Mouse (Mus musculus): ENCODE measurements around the gene Dusp5.

The Dusp5 gene

DNA sequence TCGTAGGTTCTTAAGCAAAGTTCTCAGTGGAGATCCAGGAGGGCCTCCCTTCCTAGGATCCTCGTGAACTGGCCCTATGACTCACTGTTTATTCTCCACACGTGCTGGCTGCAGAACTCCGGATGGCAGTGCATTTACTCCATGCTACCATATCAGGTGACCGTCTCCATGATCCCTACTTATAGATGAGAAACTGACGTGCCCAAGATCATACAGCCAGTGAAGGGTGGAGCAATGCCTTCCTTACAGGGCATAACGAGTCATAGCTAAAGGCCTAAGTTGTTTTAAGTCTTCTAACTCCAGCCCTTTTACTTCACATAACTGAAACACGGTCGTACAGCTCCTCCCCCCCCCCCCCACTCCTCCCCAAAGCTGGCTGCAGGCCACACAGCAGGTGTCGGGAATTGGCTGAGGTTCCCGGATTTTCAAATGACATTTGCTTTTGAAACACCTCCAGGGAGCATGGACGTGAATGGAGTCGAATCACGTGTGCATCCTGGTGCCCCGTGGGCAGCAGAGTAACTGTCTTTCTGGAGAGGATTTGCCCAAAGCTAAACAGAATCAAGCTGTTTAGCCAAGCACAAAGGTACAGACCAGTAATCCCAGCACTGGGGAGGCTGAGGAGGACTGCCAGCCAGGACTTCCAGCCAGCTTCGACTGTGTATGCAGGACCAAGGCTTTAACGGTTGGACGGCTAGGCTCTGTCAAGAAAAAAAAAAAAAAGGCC is 11.4 kb upstream of the Dusp5 start:
- no peak for DNase-seq (ENCODE audit: low read depth)

DNA sequence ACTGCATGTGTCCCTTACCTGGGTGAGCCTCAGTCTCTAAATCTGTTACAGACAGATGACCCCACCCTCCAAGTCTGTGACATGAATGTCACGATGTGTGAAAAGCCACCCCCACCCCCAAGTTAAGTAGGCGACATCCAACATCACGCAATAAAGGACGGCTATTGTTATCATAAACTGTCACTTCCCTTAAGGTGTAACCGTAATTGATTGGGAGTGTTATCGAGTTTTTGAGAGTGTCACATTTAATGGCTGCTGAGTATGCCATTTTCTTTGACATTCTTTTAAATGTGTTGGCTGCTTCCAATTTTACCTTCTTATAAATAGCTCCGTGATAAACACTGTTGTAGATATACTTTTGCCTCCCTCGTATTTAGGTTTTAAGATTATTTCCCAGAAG is 9.4 kb upstream of the Dusp5 start:
- no peak for DNase-seq (ENCODE audit: low read depth)

DNA sequence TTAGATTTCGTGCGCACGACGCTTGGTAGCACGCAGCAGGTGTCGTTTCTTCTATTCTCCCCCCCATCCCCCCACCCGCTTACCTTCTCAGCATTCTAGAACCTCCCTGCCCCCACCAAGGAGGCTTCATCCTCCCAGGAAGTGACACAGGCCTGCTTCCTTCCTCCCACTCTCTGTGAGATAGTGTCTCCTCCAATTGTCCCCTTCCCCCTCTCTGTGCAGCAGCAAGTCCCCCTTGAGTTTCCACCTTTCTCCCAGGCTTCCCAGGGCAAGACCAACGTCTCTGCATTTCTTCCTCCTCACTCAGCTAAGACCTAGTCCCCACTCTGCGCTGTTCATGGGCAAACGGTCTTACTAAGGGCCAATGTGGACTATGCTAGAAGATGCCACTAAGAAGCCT is 8.9 kb upstream of the Dusp5 start:
- DNase-seq (ENCODE audit: low read depth), result peak; percentile 91

DNA sequence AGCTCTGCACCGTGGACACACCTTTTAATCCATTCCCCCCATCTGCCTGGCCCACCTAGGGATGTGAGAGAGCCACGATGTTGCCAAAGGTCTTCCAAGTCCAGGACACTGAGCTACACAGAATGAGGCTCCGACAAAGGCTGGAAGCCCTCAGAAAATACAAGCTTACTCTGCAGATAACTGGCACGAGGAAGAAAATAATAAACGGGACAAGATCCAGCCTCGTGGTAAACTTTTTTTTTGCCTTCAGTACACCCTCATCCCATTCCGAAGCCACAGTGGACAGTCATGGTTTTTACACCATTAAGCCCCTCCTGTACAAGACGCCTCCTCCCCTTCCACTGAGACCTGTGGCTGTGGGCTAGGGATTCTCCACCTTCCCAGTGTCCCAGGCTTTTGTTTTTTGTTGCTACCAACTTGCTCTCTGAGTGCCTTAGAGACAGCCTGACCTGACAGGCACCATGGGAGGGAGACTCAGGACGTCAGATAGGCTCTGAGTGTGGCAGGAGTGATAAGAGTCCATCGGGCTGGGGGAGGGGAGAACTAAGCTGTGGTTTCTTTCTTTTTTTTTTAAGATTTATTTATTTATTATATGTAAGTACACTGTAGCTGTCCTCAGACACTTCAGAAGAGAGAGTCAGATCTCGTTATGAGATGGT is 7.6 kb upstream of the Dusp5 start:
- DNase-seq (ENCODE audit: low read depth), result peak; percentile 44

DNA sequence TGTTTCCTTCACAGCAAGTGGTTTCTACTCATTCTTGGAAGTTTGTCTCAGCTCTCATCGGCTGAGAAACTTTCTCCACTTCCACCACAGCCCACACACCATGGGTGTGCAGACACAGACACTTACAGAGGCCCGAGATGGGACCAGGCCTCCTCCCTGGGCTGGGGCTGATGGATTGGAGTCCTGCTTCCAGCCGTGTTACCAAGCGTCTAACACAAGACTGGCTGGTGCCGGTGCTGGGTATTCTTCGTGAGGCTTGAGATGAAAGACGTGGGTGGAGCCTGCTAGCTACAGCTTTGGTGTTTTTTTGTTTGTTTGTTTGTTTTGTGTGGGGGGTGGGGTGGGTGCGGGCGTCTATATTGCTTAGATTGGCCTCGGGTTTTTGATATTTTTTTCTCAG is 1.4 kb upstream of the Dusp5 start:
- peak; percentile 77 for DNase-seq (ENCODE audit: low read depth)

DNA sequence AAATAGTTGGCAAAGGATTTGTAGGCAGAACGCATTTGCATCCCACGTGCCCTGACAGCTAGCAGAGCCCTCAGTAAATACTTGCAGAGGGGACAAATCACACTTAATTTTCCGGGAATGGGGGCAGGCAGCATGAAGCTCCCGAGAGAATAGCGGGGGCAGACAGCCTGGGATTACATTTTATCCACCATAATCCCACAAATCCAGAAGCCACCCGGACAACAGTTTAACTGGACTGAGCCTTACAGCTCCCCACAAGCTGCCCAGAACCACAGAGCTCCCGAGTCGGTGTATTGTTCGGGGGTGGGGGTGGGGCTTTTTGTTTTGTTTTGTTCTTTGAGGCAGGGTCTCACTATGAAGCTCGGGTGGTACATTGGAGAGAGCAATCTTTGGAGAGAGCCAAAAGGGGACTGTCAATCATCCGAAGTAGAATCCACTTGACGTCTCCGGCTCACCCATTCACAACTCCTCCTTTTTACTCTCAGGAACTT is 733 bp upstream of the Dusp5 start:
- no peak for DNase-seq (ENCODE audit: low read depth)

DNA sequence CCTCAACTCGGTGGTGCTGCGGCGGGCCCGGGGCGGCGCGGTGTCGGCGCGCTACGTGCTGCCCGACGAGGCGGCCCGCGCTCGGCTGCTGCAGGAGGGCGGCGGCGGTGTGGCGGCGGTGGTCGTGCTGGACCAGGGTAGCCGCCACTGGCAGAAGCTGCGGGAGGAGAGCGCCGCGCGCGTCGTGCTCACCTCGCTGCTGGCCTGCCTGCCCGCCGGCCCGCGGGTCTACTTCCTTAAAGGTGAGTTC is 471 bp downstream of the Dusp5 start:
- no peak for DNase-seq (ENCODE audit: low read depth)

DNA sequence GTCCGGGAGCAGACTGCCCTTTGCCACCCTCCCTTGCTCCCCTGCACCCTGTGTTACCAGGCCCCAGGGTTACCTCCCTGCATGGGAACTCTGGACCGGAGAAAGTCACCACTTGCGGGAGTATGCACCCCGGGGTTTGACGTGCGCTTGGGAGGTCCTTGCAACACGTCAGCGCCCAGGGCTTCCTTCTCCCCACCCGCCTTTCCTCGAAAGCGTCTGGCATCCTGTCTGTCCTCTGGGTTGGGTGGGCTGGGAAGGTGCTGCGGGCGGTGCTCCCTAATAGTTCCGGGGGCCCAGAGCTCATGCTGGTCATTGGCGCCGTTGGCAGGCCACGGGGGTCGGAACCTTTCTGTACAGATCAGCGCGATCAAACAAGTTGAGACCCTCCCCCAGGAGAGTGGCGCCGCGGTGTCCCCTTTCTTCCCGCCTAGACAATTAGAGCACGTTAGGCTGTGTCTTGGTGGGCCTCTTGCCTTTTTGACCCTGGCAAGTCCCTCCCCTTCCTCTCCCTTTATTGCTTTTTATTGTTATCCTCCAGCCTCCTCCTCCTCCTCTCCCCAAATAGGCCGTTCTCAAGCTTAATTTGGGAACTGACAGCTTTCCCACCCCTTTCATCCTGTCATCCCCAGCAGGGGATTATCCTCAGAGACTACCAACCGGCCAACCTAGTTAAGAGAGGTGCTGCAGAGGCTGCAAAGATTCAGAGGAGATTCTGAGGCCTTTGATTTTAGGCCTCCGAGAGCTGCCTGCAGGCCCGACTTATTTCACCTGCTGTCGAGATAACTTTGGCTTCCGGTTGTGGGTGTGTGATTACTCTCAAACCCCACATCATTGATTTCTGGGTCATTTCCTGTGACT is 1.0 kb downstream of the Dusp5 start:
- peak; percentile 85 for DNase-seq (ENCODE audit: low read depth)

DNA sequence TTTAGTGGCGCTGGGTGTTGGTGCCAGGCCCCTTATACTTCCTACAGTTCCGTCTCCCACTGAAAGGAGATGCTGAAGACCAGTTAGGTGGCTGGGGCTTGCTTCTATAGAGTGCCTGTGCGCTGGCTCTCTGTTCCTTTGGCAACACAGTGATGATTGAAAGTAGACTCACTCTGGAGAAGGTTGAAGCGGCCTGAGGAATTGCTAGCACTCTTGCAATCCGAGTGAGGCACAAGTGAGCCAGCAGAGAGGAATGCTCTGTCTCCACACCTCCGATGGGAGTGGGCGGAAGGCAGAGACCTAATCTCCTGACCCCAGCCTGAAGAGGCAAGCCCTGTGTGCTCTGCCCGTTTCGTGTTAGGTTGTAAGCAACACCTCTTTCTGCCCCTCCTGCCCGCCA is 2.5 kb downstream of the Dusp5 start:
- peak; percentile 61 for DNase-seq (ENCODE audit: low read depth)

DNA sequence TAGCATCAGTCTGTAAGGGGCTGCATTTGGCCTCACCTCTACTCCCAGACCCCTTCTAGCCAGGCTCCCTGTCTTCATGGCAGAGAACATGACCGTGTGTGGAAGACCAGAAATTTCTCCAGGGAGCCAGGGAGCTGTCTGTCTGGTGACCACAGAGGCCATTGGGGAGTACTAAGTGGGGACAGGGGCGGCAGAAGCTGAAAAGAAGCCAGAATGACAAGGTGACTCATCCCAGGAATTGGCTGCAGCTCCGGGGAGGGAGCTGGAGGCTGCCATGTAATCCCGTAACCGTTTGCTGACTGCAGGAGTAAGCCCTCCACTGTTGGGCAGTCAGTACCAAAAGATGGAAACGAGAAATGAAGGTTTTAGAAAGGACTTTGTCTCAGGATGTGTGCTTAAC is 3.1 kb downstream of the Dusp5 start:
- peak; percentile 55 for DNase-seq (ENCODE audit: low read depth)

DNA sequence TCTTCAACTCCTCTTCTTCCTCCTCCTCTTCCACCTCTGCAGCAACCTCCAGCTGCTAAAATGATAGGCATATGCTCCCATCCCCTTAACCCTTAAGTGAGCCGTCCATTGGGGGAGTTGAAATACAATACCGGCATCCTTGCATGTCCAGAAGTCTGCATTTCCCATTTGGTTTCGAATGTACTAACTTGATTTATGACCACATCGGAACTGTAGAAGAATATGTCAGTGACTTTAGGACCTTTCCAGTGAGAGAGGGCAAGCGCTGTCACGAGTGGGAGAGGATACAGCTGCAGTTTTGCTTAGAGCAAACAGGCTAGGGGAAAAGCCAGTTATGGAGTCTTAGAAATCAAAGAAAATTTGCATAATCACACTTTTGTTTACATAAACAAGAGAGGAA is 3.8 kb downstream of the Dusp5 start:
- DNase-seq (ENCODE audit: low read depth), result no peak

DNA sequence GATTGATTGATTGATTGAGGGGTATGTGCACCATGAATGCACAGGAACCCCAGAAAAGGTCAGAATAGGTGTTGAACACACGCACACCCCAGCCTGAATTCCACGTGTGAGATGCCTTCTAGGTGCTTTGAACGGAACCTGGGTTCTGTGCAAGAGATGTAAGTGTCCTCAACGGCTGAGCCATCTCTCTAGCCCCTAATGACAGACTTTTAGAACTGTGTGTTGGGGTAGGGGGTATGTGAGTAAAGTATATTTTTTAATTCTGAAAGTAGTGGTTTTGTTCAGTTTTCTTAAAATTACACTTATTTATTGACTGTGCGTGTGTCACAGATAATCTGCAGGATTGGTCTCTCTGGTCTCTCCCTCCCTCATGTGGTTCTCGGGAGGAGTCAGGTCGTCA is 4.3 kb downstream of the Dusp5 start:
- peak; percentile 57 for DNase-seq (ENCODE audit: low read depth)

DNA sequence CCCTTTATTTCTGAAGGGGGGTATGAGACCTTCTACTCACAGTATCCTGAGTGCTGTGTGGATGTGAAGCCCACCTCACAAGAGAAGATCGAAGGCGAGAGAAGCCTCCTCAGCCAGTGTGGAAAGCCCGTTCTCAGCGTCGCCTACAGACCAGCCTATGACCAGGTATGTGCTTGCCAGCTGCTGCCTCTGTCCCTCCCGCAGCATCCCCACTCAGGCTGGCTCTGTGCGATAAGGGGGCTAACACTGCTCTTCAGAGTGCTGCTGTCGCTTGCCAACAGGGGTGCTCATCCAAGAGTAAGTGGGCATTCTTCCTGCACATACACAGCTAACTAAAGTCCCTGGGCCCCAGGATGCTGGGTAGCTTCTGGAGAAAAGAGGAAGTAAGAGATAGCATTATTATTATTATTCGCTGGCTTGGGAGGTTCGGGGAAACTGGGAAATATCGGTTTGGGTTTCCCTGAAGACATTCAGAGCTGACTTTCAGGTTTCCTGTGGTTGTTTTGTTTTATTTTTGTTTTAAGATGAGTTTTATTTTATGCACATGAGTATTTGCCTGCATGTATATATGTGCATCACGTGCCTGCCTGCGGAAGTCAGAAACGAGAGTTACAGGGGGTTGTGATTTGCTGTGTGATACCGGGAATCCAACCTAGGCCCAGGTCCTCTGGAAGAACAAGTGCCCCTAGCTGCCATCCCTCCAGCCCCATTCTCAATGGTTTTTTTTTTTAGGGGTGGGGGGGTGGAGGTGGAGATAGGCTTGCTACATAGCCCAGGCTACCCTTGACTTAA is 5.1 kb downstream of the Dusp5 start:
- peak; percentile 66 for DNase-seq (ENCODE audit: low read depth)

DNA sequence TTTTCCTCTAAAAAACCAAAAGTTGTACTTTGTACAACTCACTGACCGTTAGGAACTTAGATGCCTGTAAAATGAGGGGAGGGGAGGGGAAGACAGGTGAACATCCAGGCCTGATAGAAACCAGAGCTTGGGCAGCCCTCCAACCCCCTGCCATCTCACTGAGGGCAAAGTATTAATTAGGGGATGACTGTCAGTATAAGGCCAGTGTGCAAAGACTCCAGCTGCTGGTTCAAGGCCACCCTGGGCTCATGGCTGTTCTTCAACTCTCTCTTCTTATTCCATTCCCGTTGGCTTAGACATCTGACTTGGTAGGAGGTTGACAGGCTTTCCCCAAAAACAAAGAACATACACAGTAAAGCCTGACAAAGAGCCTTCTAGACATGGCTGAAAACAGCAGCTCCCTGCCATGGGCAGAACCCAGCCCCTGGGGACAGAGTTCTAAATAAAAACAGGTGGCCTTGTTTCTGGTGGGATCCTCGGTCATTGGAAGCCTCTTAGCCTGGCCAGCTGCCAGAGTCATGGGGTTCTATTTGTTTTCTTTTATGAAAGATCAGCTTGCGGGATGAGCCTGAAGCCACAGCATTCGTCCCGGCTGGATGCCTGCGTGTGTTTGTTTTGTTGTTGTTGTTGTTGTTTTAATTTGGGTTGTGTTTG is 6.0 kb downstream of the Dusp5 start:
- DNase-seq (ENCODE audit: low read depth), result no peak

DNA sequence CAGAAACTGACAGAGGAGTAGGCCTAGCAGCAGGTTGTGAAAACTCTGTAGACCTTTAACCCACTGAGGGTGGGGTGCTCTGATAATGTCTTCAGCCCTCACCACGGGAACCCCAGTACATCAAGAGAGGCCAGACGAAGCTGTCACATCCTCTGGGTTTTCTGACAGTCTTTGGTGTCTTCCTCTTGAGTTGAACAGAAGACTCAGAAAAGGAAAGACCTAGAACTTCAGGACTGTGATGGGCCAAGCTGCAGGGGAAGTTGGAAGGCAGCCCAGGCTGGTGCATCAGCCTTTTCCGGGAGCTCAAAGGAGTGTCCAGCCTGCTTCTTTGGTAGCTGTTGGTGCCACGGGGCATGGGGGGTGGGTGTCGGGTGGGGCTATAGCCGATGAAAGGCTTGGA is 6.5 kb downstream of the Dusp5 start:
- peak; percentile 85 for DNase-seq (ENCODE audit: low read depth)

DNA sequence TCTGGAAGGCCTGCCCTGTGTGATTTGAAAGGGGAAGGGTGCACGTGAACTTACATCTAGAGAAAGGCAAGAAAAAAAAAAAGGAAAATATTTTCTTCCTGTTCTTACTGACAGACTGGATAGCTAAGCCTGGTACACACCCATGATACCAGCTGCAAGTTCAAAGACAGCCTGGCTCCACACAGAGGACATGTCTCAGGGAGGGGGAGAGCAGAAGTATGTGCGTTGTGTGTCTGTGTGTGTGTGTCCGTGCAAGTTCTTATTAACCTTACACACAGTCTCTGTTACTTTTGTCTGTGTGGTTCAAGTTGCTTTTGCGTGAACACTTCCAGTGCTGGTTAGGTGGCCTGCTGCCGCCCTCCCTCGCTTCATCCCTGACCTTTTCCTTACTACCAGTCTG is 7.3 kb downstream of the Dusp5 start:
- no peak for DNase-seq (ENCODE audit: low read depth)

DNA sequence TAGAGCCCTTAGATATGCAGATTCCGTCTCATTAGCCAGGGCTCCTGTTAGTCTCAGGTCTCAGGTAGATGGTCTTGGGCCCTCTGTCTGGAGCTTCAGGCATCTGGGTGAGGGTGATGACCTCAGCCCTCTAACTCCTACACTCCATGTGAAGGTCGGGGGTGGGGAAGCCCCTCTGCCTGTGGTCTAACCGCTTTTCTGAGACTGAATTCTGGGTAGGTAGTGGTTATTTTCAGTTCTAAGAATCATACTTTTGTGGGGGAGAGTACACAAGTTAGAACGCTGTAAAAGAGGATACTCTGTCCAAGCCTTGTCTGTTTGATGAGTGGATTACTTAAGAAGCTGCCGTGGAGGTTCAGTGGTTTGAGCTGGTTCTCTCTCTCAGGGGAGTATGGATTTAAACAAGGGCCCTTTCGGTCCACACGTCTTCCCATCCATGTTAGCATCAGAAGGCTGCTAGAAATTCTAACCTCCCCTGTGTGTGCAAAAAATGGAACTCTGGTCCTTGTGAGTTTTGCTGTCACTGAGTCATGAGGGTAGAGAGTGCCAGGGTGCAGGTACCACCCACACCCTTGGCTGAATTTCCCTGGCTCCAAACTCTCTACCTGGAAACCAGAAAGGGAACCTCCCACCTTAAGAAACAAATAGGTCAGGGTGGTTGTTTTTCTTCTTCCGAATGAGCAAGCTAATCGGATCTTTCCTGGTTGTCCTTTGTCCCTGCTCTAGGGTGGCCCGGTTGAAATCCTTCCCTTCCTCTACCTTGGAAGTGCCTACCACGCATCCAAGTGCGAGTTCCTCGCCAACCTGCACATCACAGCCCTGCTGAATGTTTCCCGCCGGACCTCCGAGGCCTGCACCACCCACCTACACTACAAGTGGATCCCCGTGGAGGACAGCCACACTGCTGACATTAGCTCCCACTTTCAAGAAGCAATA is 8.1 kb downstream of the Dusp5 start:
- peak; percentile 91 for DNase-seq (ENCODE audit: low read depth)

DNA sequence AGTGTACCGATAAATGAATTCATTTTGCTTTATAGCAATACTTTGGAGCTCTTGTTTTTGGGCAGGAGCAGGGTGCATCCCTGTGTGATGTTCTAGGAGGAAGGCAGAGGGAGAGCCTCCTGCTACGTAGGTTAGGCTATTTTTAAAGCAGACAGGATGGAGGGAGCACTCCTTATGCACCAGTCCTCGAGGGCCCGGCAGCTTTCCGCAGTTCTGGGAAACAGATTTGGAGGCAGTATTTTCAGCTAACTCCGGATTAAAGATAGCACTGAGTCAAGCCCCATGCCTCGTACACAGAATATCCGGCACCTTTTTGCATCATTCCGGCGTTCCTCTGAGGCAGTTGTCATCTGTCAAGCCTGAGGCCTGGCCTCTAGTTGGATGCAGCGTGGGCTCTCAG is 9.1 kb downstream of the Dusp5 start:
- no peak for DNase-seq (ENCODE audit: low read depth)

DNA sequence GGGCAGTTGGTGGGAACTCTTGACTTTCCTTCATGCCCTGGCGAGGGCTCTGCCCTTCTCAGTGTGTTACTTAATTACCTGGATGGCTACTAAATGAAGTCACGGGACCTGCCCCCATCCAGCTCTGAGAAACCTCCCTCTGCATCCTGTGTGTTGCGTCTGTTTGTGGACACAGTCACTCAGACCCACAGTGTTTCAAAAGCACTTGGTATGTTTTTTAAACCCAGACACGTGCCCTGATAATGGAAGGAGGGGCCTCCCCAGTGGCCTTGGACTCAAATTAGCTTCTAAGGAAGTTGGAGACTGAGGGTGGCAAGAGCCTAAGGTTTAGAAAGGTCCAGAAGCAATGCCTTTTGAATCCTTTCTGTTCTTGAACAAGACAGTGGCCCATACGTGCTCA is 9.9 kb downstream of the Dusp5 start:
- DNase-seq (ENCODE audit: low read depth), result peak; percentile 75

DNA sequence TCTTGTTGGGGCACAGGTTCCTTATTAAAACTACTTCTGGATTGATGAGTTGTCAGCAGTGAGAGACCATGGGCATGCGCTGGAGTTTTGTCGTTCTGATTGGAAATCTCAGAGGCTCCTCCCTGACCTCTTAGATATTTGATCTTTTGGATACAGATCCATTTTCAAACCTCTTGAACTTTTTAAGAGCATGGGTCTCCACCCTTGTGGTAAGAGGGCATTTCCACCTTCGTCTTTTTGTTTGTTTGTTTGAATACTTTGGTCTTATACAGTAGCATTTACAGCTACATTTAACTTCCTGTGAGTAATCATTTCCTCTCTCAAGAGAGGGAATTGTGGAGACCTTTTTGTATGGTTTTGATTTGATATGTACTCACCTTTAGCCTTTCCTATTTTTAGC is 10.4 kb downstream of the Dusp5 start:
- peak; percentile 76 for DNase-seq (ENCODE audit: low read depth)

DNA sequence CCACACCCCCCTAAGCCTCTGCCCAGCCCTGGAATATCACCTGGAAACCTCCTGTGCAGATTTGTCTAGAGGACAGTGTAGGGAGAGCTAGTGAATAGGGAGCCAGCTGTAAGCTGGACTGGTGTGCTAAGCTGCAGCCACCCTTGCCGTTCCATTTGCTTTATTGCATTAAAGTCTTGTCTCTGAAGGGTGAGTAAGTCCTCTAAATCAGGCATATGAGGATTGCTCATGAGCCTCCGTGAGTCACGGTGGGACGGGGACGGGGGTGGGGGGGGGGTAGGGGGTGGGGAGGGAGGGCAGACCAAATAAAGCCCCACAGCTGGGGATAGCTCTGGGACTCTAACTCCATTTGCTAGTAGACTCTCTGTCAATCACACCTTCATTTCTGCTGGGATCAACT is 14.7 kb downstream of the Dusp5 start:
- peak; percentile 32 for DNase-seq (ENCODE audit: low read depth)
